Mouse (Mus musculus): ENCODE results near the gene Gm11549.

GRCm38 (mm10) chr3:36505809-36506735, 15.5 kb downstream of the Gm11549 start:
- TF ChIP-seq POLR2A (IDR thresholded peaks at IDR 0.05; ENCODE audit: insufficient read length, low read depth) (no peak), E2F4 (IDR thresholded peaks at IDR 0.05; ENCODE audit: insufficient read depth) (no peak), TCF12 (IDR thresholded peaks at IDR 0.05; ENCODE audit: insufficient read depth, poor library complexity, severe bottlenecking) (no peak), MAX (IDR thresholded peaks at IDR 0.05; ENCODE audit: low read depth) (no peak), USF1 (IDR thresholded peaks at IDR 0.05; ENCODE audit: low read depth) (no peak), CEBPB (IDR thresholded peaks at IDR 0.05; ENCODE audit: insufficient read depth, poor library complexity, severe bottlenecking) (no peak)

All from myocyte (in vitro differentiated cells).